Mouse (Mus musculus) lung, adult 2 months (tissue): ENCODE data around the gene Rsu1. TPM values are rescaled to one million over a fixed set of nuclear protein-coding genes. Genes with fewer than 3 reads are reported as not detected.

Experiments
- DNase-seq: peaks from one replicate; pipeline ENCODE4 v3.0.0; 2022
- H3K4me1 ChIP-seq: fragments of 200-500 bp; 2 replicates; pipeline ENCODE4 v1.6.1; 2011; ENCODE audit warnings: low read length; ENCODE audit not compliant: control insufficient read depth, insufficient read depth
- H3K4me3 ChIP-seq: fragments of 200-500 bp; replicated peaks from 2 replicates; pipeline ENCODE3; 2011; ENCODE audit warnings: low read depth, mild to moderate bottlenecking, control low read depth, low read length; ENCODE audit errors: extremely low read depth
- CTCF ChIP-seq: fragments of 200-500 bp; IDR thresholded peaks from 2 replicates; pipeline ENCODE4 v1.5.1; 2011; ENCODE audit warnings: mild to moderate bottlenecking, low read length, control low read depth; ENCODE audit not compliant: insufficient read depth
- POLR2A ChIP-seq: fragments of 200-500 bp; IDR thresholded peaks from 2 replicates; pipeline ENCODE4 v1.6.1; 2011; ENCODE audit warnings: low read depth, mild to moderate bottlenecking, control low read depth, low read length, borderline replicate concordance; ENCODE audit errors: extremely low read depth
- WGBS: fragments of 180-500 bp; shearing (Covaris S2); methylation state at CpG from one replicate; pipeline ENCODE4 v1.1.7; 2018; 5-methylcytosine and 5-hydroxymethylcytosine counted together
- polyA plus RNA-seq: library from polyadenylated mRNA; depleted of rRNA; stranded (reverse); fragments of >200 nt; gene quantifications from 2 replicates; pipeline ENCODE4 v1.2.3, GENCODE M21; 2012

The Rsu1 gene
- polyA plus RNA-seq, 1 experiment: 125 TPM

DNA sequence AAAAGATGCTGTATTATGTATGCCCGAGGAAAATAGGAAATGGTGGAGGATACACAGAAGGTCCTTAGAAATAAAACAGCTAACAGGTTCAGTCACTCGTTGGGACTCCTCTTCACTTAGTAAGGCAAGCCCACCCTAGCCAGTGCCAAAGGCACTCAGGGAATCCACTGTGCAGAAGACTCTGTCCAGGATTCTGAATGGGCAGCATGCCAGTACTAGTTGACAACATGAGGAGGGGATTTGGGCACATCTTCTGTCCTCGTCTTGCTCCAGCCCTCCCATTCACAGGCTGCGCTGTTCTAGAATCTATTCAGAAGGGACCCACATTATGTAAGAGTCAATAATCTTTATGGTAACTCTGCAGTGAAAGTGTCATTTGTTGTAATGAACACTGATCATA lies 181.4 kb downstream of the Rsu1 start:
- WGBS: 85% methylated on average over 4 of the region's 4 CpGs
- no peak for DNase-seq
- Histone ChIP-seq H3K4me1 (no peaks in the 10 kb centered on the region), H3K4me3 (no peak overlapping the region)
- no peak for TF ChIP-seq CTCF
- TF ChIP-seq POLR2A: no peak

DNA sequence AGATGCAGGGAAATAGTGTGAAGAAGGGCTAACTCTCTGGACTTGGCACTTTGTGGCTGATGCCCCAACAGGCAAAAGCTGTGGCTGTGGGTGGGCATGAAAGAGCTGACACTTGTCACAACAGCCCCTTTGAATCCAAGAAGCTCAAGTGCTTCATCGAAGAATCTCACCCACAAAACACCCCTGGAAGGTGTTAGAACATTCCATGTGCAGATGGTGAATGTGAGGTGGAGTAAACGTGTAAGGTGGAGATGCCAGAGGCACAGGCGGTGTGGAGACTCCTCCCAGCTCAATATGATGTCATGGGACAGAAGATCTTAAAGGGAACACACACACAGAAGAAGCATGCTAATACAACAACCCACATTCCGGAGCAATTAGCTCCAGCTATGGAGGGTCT lies 182.9 kb downstream of the Rsu1 start:
- TF ChIP-seq CTCF (no peak), POLR2A (no peak)
- no peak for DNase-seq
- Histone ChIP-seq H3K4me3 (no peak overlapping the region), H3K4me1 (no peaks in the 10 kb centered on the region)
- WGBS: 70% methylated on average over 4 of the region's 4 CpGs

DNA sequence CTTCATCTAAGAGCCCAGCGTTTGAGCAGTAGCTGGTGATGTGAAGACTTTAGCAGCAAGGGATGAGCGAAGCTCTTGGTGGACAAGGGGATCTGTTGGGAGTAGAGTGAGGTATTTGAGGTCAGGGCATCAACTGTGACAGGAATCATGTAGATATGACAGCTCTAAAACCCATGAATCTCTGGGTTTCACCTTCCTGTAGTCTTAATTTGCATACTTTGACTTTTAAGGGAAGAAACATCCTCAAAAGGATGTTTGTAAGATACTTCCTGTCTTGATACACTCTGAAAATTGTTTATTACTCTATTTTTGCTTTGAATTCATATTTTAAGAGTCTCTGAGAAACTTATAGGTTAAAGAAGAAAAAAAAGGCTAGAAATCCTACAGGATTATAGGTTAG lies 183.4 kb downstream of the Rsu1 start:
- WGBS: 98% methylated on average over 2 of the region's 2 CpGs
- Histone ChIP-seq H3K4me1 (no peaks in the 10 kb centered on the region), H3K4me3 (no peak overlapping the region)
- DNase-seq: no peak
- no peak for TF ChIP-seq POLR2A
- no peak for TF ChIP-seq CTCF

DNA sequence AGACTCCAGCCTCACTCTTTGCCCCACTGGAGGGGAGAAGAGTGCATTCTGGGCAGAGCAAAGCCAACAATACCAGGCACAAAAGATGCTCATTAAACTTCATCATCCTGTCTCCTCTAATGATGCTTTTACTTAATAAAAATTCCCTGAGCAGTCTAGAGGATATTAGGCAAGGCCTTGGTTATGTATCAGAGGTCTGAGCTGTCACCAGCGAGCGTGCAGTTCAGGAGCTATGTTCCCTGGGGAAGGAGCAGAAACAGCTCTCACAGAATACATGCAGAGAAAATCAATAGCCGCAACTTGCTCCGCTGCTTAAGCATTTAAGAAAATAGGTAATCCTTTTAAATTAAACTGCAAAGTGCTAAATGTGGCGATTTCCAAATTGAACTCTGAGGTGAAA lies 187.0 kb downstream of the Rsu1 start:
- Histone ChIP-seq H3K4me1 (no peaks in the 10 kb centered on the region), H3K4me3 (no peak overlapping the region)
- TF ChIP-seq CTCF (no peak), POLR2A (no peak)
- WGBS: 88% methylated on average over 5 of the region's 5 CpGs
- DNase-seq: no peak

DNA sequence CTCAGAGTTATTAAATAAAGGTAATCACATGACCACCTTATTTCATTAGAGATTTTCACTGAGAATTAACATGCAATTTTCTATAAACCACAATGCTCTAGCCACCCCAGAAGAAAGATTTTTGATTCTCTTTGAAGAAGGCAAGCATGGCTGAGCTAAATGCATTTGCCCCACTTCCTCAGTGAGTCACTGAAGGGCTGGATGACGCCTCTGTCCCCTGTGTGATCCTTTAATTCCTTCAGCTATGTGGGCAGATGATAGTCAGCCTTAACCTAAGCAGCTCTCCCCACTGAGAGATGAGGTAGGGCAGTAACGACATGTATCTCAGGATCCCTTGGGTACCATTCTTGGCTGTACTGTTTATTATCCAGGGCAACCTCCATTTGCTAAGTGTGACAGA lies 190.7 kb downstream of the Rsu1 start:
- WGBS: 81% methylated on average over 2 of the region's 2 CpGs
- no peak overlapping the region for H3K4me3 ChIP-seq
- no peak for DNase-seq
- TF ChIP-seq POLR2A (no peak), CTCF (no peak)
- no peaks in the 10 kb centered on the region for H3K4me1 ChIP-seq

DNA sequence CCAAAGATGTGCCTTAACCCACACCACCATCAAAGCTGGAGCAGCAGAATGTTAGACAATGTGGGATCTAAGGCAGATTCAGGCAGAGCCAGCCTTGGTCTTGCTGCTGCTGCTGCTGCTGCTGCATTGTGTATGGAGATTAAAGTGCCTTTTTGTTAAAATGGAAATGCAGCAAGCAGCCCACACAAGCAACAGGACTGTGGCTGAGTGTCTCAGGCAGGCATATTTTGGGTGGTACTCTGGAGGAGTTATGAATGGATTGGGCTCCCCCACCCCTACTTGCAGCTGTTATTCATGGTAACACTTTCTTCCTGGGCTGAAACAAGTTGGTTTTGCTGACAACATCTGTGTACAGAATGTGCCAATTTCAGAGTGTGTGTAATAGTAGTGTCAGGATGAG lies 199.0 kb downstream of the Rsu1 start:
- TF ChIP-seq CTCF: no peak
- DNase-seq: no peak

DNA sequence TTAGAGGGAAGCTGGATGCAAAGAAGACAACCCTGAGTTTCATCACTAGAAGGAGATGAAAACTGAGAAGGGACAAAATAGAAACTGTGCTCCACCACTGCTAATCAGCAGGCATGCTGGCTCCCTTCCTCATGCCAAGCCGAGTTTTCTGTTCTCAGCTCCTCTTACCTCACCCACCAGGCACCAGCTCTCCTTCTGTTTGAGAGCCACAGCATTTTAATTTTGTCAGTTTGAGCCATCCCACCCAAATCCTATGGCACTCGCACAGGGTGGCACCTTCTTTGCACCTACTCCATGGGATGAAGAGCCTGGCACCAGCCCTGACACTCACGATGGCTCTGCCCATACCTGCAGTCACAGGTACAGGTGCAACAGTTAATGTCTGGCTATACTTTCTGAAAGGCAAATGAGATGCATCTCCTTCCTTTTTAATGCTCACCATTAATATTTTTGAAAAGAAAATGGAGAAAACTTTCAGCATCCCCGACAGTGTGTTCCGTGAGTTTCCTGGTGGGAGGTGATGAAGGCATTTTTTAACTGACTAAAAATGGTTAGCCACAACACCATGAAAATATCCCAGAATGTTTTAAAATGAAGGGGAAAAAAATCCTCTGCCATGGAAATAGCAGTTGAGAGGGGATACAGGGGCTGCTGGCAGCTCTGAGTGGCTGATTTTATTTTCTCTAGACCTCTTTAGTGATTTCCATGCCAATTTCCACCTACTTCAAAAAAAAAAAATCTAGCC lies 210.6 kb downstream of the Rsu1 start:
- Histone ChIP-seq H3K4me3 (no peak overlapping the region), H3K4me1 (no peaks in the 10 kb centered on the region)
- no peak for DNase-seq
- 87% methylated on average over 5 of the region's 5 CpGs for WGBS
- TF ChIP-seq POLR2A (no peak), CTCF (no peak)

More for the DNA sequence above, 199.0 kb downstream of the Rsu1 start:
- Histone ChIP-seq H3K4me1 (no peaks in the 10 kb centered on the region), H3K4me3 (no peak overlapping the region)

DNA sequence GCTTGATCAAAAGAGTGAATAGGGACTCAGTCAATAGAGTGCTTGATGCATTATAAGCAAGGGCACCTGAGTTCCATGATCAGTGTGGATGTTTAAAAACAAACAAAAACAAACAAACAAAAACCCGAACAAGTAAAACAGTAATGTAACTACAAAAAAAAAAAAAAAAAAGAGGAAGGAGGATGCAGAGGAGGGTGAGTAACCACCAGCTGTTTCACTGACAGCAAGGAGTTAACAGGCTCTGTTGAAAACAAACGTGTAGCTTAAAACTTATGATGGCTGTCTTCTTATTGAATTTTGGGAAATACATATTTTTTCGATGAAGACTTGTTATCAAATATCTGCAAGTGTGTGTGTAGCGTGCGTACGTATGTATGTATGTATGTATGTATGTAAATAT lies 222.6 kb downstream of the Rsu1 start:
- DNase-seq: no peak
- Histone ChIP-seq H3K4me1 (no peaks in the 10 kb centered on the region), H3K4me3 (no peak overlapping the region)
- TF ChIP-seq CTCF: no peak
- TF ChIP-seq POLR2A: no peak
- WGBS: 82% methylated on average over 6 of the region's 6 CpGs

DNA sequence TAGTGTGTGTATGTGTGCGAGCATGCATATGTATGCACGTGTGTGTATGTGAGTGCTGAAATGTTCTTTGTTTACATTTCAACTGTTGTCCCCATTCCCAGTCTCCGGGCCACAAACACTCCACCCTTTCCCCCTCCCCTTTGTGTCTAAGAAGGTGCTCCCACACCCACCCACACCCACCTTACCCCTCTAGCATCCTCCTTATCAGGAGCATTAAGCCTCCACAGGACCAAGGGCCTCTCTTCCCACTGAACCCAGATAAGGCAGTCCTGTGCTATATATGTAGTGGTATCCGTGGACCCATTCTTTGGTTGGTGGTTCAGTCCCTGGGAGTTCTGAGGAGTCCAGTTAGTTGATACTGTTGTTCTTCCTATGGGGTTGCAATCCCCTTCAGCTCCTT lies 226.7 kb downstream of the Rsu1 start:
- no peak for TF ChIP-seq POLR2A
- TF ChIP-seq CTCF: no peak
- Histone ChIP-seq H3K4me1 (no peaks in the 10 kb centered on the region), H3K4me3 (no peak overlapping the region)
- WGBS: 68% methylated on average over 4 of the region's 4 CpGs
- DNase-seq: no peak

DNA sequence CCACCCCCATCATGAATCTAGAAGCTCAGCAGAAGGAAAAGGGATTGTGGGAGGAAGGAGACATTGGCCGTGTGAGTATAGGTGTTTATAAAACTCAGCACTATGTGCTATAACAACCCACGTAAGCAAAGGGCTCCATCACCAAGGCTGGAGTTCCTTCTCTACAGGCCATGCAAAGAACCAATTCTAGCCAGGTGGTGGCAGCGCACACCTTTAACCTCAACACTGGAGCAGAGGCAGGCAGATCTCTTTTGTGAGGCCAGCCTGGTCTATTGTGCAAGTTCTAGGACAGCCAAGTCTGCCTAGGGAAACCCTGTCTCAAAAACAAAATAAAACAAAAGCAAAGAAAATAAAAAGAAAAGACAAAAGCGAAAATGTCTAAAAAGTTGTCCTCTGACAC lies 231.4 kb downstream of the Rsu1 start:
- no peak overlapping the region for H3K4me3 ChIP-seq
- no peak for DNase-seq
- WGBS: 80% methylated on average over 4 of the region's 4 CpGs
- H3K4me1 ChIP-seq: no peaks in the 10 kb centered on the region; the same call in 1 of the 2 replicates
- TF ChIP-seq CTCF (no peak), POLR2A (no peak)
